Mouse (Mus musculus): ENCODE measurements around the gene Gm9780. TPM values are rescaled to one million over a fixed set of nuclear protein-coding genes. Genes with fewer than 3 reads are reported as not detected.
"Not testable (repeated sequence)": the region's sequence is repeated elsewhere in the genome, so short reads cannot be mapped to it uniquely, and the experiment has no call there.

Gene Gm9780
- total RNA-seq, 2 experiments from 2014 or later: 1.3 to 5.1 TPM

- intact Hi-C loops (cut with DNase I); DNase-seq: not testable (repeated sequence)
These were observed 63.9 kb downstream of the Gm9780 start, which contains the start of gene Duxbl1 for GRCm38 (mm10) chr14:25978371-25979241. Gene Duxbl1, plus strand, starts transcription at chr14:25978577.

Other genes with a start within 250 kb of the Gm9780 start
- gene Anxa11, start 200.6 kb downstream of the Gm9780 start, total RNA-seq (2021): 1 to 10 TPM; 7.3 to 9.2 TPM
- gene Plac9a, start 139.6 kb downstream of the Gm9780 start, total RNA-seq (2021): 1 to 10 TPM in 1 of 2 experiments, not detected in 1; 1.0 TPM
- gene Tmem254a, start 115.0 kb downstream of the Gm9780 start, total RNA-seq (2021): 10 to 100 TPM; 14.9 to 17.5 TPM
- not detected for gene Cphx1, start 104.4 kb downstream of the Gm9780 start, total RNA-seq (2021)
- 1 to 10 TPM; 1.5 to 3.0 TPM for gene Duxbl1, start 64.1 kb downstream of the Gm9780 start, total RNA-seq (2021)
- gene Tmem254c, start 24.6 kb upstream of the Gm9780 start, total RNA-seq (2021): 10 to 100 TPM; 38.8 to 48.4 TPM
- gene Cphx2, start 38.8 kb upstream of the Gm9780 start, total RNA-seq (2021): not detected
- not detected for gene Cphx3, start 39.6 kb upstream of the Gm9780 start, total RNA-seq (2021)
- gene Duxbl2, start 75.6 kb upstream of the Gm9780 start, total RNA-seq (2021): under 1 TPM; 0.66 to 0.72 TPM
- gene Plac9b, start 139.8 kb upstream of the Gm9780 start, total RNA-seq (2021): 10 to 100 TPM in 1 of 2 experiments, 1 to 10 TPM in 1; 9.7 to 13.0 TPM
- gene Tmem254b, start 164.3 kb upstream of the Gm9780 start, total RNA-seq (2021): 10 to 100 TPM; 20.9 to 32.0 TPM
- gene Duxbl3, start 215.3 kb upstream of the Gm9780 start, total RNA-seq (2021): 1 to 10 TPM; 5.8 to 6.7 TPM

Data from left cerebral cortex, postnatal 4 days (tissue).